Mouse (Mus musculus): ENCODE measurements around the gene Usp37. TPM values are rescaled to one million over a fixed set of nuclear protein-coding genes. Genes with fewer than 3 reads are reported as not detected.

Usp37 gene
- 24.7 and 26.8 TPM in 2 replicates for polyA plus RNA-seq (2016; fragmentation: Nextera tagmentation; extraction: Ambion mirVana)

GRCm38 (mm10) chr1:74544184-74544583 lies at the start of gene Usp37:
Gene Usp37, minus strand, starts transcription at chr1:74544284.
- no peak for ATAC-seq (ENCODE audit: insufficient number of reproducible peaks, low FRiP score)
- WGBS = 81% methylated on average over 4 of the region's 4 CpGs
- no peak within 1 kb of the TSS for H3K4me3 ChIP-seq
- H3K36me3 ChIP-seq = no peaks in the 10 kb centered on the region
- H3K4me2 ChIP-seq = no peak within 1 kb of the TSS
- H3K9me3 ChIP-seq (replicated peaks) = no peaks in the 10 kb centered on the region
- H3K4me1 ChIP-seq (replicated peaks) = peaks cover 6% of the 10 kb centered on the region
- H3K27me3 ChIP-seq (replicated peaks) = peaks cover 14% of the 10 kb centered on the region; the same call in 1 of the 2 replicates
- no peak within 1 kb of the TSS for H3K27ac ChIP-seq (ENCODE audit: poor library complexity, severe bottlenecking)
- H3K9ac ChIP-seq = no peak within 1 kb of the TSS

GRCm38 (mm10) chr1:74587773-74588445 lies 43.8 kb upstream of the Usp37 start, which contains the start of the genes Zfp142 and Bcs1l:
Gene Zfp142, minus strand, starts transcription at chr1:74588246.
Gene Bcs1l, plus strand, starts transcription at chr1:74588289.
- under 1% methylated on average over 47 of the region's 48 CpGs for WGBS
- ATAC-seq (ENCODE audit: insufficient number of reproducible peaks, low FRiP score) = peak; percentile 97

GRCm38 (mm10) chr1:74587233-74587772 lies 43.2 kb upstream of the Usp37 start:
- H3K9ac ChIP-seq = peak overlapping the region; percentile 91
- peak overlapping the region; percentile 93 for H3K4me2 ChIP-seq
- peak overlapping the region; percentile 91 for H3K4me3 ChIP-seq
- no peak for ATAC-seq (ENCODE audit: insufficient number of reproducible peaks, low FRiP score)
- under 1% methylated on average over 24 of the region's 24 CpGs for WGBS
- H3K4me1 ChIP-seq (replicated peaks) = peaks cover 31% of the 10 kb centered on the region
- no peaks in the 10 kb centered on the region for H3K27me3 ChIP-seq (replicated peaks)
- H3K36me3 ChIP-seq = peaks cover 36% of the 10 kb centered on the region
- peak overlapping the region; percentile 72 for H3K27ac ChIP-seq (ENCODE audit: poor library complexity, severe bottlenecking)
- H3K9me3 ChIP-seq (replicated peaks) = no peaks in the 10 kb centered on the region

More at GRCm38 (mm10) chr1:74587773-74588445, 43.8 kb upstream of the Usp37 start, which contains the start of the genes Zfp142 and Bcs1l:
- peaks cover 31% of the 10 kb centered on the region for H3K4me1 ChIP-seq (replicated peaks)
- H3K9ac ChIP-seq = peak within 1 kb of the TSS; percentile 91
- no peaks in the 10 kb centered on the region for H3K27me3 ChIP-seq (replicated peaks)
- peak within 1 kb of the TSS; percentile 91 for H3K4me3 ChIP-seq
- H3K27ac ChIP-seq (ENCODE audit: poor library complexity, severe bottlenecking) = peak within 1 kb of the TSS; percentile 72
- H3K4me2 ChIP-seq = peak within 1 kb of the TSS; percentile 93
- no peaks in the 10 kb centered on the region for H3K9me3 ChIP-seq (replicated peaks)
- peaks cover 36% of the 10 kb centered on the region for H3K36me3 ChIP-seq

DNA sequence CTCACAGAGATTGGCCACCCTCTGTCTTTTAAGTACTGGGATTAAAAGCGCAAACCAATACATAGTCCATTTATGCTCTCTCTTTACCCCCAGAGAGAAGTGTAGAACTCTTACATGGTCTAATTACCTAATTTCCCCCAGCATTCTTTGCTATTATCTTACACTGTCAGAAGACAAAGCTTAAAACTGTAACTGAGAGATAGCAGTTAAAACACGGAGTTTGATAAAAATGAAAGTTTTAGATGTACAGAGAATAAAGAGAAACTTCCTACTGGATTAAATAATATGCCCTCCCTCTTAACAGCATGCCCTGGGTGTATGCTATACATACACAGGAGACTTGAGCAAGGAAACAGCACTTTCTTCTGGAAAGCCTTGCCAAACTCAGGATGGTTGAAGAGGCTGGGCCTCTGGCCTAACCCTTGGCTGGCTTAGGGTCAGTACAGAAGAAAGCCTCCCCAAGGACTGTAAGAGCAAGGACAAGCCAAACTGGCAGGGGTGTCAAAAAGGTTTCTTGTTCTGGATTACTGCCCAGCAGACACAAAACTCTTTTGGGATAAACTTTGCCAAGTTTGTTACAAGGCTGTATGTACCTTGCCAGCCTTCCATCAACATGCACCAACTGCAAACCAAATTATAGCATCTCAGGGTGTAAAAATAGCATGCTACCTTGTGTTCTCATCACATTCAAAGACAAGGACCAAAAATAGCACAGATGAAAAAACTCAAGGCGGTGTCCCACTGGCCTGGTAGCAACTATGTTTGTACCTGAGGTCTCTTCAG lies 40.7 kb upstream of the Usp37 start:
- Histone ChIP-seq H3K4me1 (replicated peaks) (peaks cover 31% of the 10 kb centered on the region), H3K27me3 (replicated peaks) (no peaks in the 10 kb centered on the region), H3K9me3 (replicated peaks) (no peaks in the 10 kb centered on the region), H3K9ac (0 out of 2 replicates have a peak overlapping the region, but pooled peaks have one; percentile 18), H3K27ac (ENCODE audit: poor library complexity, severe bottlenecking) (peak overlapping the region; percentile 62; the same call in 1 of the 2 replicates), H3K4me2 (peak overlapping the region; percentile 15; the same call in 1 of the 2 replicates), H3K4me3 (no peak overlapping the region), H3K36me3 (peaks cover 27% of the 10 kb centered on the region)
- ATAC-seq (ENCODE audit: insufficient number of reproducible peaks, low FRiP score) = no peak
- 78% methylated on average over 3 of the region's 3 CpGs for WGBS

DNA sequence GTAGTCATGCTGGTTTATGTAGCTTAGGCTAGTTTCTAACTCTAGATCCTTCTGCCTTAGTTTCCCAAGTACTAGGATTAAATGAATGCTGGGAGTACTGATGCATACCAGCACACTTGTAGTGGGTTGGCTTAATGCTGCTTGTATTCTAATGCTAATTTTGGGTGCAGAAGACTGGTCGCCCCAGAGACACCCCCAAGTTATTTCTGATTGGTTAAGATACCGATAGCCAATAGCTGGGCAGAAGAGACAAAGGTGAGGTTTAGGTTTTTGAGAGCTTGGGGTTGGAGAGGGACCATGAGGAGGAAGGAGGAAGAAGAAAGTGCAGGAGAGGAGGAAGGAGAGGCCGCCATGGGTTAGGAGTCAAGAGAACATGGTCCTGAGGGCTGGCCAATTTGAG lies 38.5 kb upstream of the Usp37 start:
- H3K36me3 ChIP-seq = peaks cover 45% of the 10 kb centered on the region
- no peak overlapping the region for H3K4me3 ChIP-seq
- ATAC-seq (ENCODE audit: insufficient number of reproducible peaks, low FRiP score) = no peak
- no peaks in the 10 kb centered on the region for H3K27me3 ChIP-seq (replicated peaks)
- H3K9me3 ChIP-seq (replicated peaks) = no peaks in the 10 kb centered on the region
- no peak overlapping the region for H3K27ac ChIP-seq (ENCODE audit: poor library complexity, severe bottlenecking)
- 80% methylated on average over 3 of the region's 3 CpGs for WGBS
- no peak overlapping the region for H3K4me2 ChIP-seq
- H3K4me1 ChIP-seq (replicated peaks) = peaks cover 23% of the 10 kb centered on the region
- no peak overlapping the region for H3K9ac ChIP-seq

DNA sequence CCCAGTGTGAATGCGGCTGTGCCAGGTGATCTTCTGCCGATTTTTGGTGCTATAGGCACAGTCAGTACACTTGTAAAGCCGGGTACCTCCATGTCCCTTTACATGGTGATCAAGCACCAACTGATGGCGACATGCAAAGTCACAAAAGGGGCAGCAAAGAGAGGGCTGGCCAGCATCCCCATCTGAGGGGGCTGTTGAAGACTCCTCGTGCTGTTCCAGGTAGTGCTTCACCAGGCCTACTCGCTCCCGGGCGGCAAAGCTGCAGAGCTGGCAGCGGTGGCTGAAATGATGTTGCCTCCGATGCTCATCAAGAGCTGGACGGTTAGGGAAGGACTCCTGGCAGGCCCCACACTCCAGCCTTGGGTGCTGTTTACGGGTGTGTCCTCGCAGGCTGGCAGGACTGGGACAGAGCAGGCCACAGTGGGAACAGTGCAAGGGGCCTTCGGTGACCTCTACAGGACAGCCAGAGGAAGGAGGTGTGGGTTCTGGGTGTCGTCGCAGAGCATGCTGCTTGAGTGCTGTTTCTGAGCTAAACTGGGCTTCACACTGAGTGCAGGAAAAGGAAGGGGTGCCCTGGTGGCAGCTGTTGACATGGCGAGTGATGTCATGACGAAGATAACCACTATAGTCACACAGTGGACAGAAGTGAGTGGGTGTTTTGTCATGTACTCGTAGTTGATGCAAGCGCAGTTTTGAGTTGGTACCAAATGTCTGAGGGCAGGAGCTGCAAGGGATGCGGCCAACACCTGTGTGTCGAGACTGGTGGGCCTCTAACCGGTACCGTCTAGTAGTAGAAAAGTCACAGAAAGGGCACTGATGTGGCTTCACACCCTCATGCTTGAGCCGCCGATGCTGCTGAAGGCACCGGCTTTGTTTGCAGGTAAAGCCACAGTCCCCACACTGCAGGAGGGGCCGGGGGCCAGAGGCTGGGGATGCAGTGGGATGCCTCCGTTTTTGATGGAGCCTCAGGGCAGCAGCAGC lies 25.9 kb upstream of the Usp37 start:
- Histone ChIP-seq H3K9ac (no peak overlapping the region), H3K4me2 (no peak overlapping the region), H3K4me1 (replicated peaks) (no peaks in the 10 kb centered on the region), H3K9me3 (replicated peaks) (no peaks in the 10 kb centered on the region), H3K4me3 (no peak overlapping the region), H3K36me3 (peaks cover 89% of the 10 kb centered on the region), H3K27me3 (replicated peaks) (no peaks in the 10 kb centered on the region), H3K27ac (ENCODE audit: poor library complexity, severe bottlenecking) (no peak overlapping the region)
- no peak for ATAC-seq (ENCODE audit: insufficient number of reproducible peaks, low FRiP score)
- 83% methylated on average over 29 of the region's 29 CpGs for WGBS

- Histone ChIP-seq H3K27ac (ENCODE audit: poor library complexity, severe bottlenecking) (no peak overlapping the region), H3K27me3 (replicated peaks) (no peaks in the 10 kb centered on the region)
- whole genome bisulfite sequencing = 89% methylated on average over 6 of the region's 6 CpGs
Measured at GRCm38 (mm10) chr1:74565834-74566233, 21.8 kb upstream of the Usp37 start.

GRCm38 (mm10) chr1:74559061-74559460 lies 15.0 kb upstream of the Usp37 start:
- H3K9ac ChIP-seq = no peak overlapping the region
- no peak overlapping the region for H3K4me3 ChIP-seq
- 75% methylated on average over 5 of the region's 5 CpGs for WGBS
- ATAC-seq (ENCODE audit: insufficient number of reproducible peaks, low FRiP score) = no peak
- no peak overlapping the region for H3K4me2 ChIP-seq
- peaks cover 6% of the 10 kb centered on the region for H3K36me3 ChIP-seq
- H3K9me3 ChIP-seq (replicated peaks) = no peaks in the 10 kb centered on the region
- no peak overlapping the region for H3K27ac ChIP-seq (ENCODE audit: poor library complexity, severe bottlenecking)
- H3K4me1 ChIP-seq (replicated peaks) = no peaks in the 10 kb centered on the region
- H3K27me3 ChIP-seq (replicated peaks) = no peaks in the 10 kb centered on the region

More at GRCm38 (mm10) chr1:74565834-74566233, 21.8 kb upstream of the Usp37 start:
- Histone ChIP-seq H3K4me2 (no peak overlapping the region), H3K9ac (no peak overlapping the region), H3K4me1 (replicated peaks) (no peaks in the 10 kb centered on the region), H3K4me3 (no peak overlapping the region), H3K36me3 (peaks cover 66% of the 10 kb centered on the region), H3K9me3 (replicated peaks) (no peaks in the 10 kb centered on the region)
- no peak for ATAC-seq (ENCODE audit: insufficient number of reproducible peaks, low FRiP score)

- peaks cover 6% of the 10 kb centered on the region for H3K4me1 ChIP-seq (replicated peaks)
- 6% methylated on average over 6 of the region's 6 CpGs for WGBS
- peak within 1 kb of the TSS; percentile 25 for H3K4me2 ChIP-seq
- no peaks in the 10 kb centered on the region for H3K36me3 ChIP-seq
- no peak for ATAC-seq (ENCODE audit: insufficient number of reproducible peaks, low FRiP score)
- no peaks in the 10 kb centered on the region for H3K9me3 ChIP-seq (replicated peaks)
- no peak within 1 kb of the TSS for H3K9ac ChIP-seq
- H3K27me3 ChIP-seq (replicated peaks) = peaks cover 14% of the 10 kb centered on the region; the same call in 1 of the 2 replicates
- no peak within 1 kb of the TSS for H3K27ac ChIP-seq (ENCODE audit: poor library complexity, severe bottlenecking)
- H3K4me3 ChIP-seq = no peak within 1 kb of the TSS
Measured at GRCm38 (mm10) chr1:74542451-74542961, 1.6 kb downstream of the Usp37 start, which contains the start of gene Plcd4. Gene Plcd4, plus strand, starts transcription at chr1:74542888.

GRCm38 (mm10) chr1:74538650-74539049 lies 5.4 kb downstream of the Usp37 start:
- Histone ChIP-seq H3K9me3 (replicated peaks) (no peaks in the 10 kb centered on the region), H3K4me2 (no peak overlapping the region), H3K4me3 (no peak overlapping the region), H3K9ac (no peak overlapping the region), H3K27me3 (replicated peaks) (peaks cover 14% of the 10 kb centered on the region; the same call in 1 of the 2 replicates), H3K36me3 (no peaks in the 10 kb centered on the region), H3K4me1 (replicated peaks) (peaks cover 6% of the 10 kb centered on the region), H3K27ac (ENCODE audit: poor library complexity, severe bottlenecking) (no peak overlapping the region)
- no peak for ATAC-seq (ENCODE audit: insufficient number of reproducible peaks, low FRiP score)
